Mouse (Mus musculus) midbrain, embryonic 15.5 days (tissue): ENCODE measurements around the gene Noxred1. TPM values are rescaled to one million over a fixed set of nuclear protein-coding genes. Genes with fewer than 3 reads are reported as not detected.

ENCODE experiments used
- ATAC-seq: fragments of 200-750 bp; cut with Nextera tagmentation; replicated peaks from 2 replicates; pipeline ENCODE4 v1.8.0; 2017; ENCODE audit warnings: moderate TSS enrichment
- H3K27ac ChIP-seq: fragments of 300-500 bp; sonication (generic); 2 replicates; pipeline ENCODE4 v1.5.1; 2015; ENCODE audit warnings: mild to moderate bottlenecking, inconsistent platforms
- H3K27me3 ChIP-seq: fragments of 300-500 bp; sonication (generic); replicated peaks from 2 replicates; pipeline ENCODE4 v1.6.1; 2015; ENCODE audit warnings: inconsistent platforms
- H3K36me3 ChIP-seq: fragments of 300-500 bp; sonication (generic); replicated peaks from 2 replicates; pipeline ENCODE4 v1.6.1; 2015; ENCODE audit warnings: inconsistent platforms
- H3K4me1 ChIP-seq: fragments of 300-500 bp; sonication (generic); 2 replicates; pipeline ENCODE4 v1.6.1; 2015; ENCODE audit warnings: inconsistent platforms
- H3K4me2 ChIP-seq: fragments of 300-500 bp; sonication (generic); 2 replicates; pipeline ENCODE4 v1.6.1; 2015; ENCODE audit warnings: inconsistent platforms, mild to moderate bottlenecking, moderate library complexity
- H3K4me3 ChIP-seq: fragments of 300-500 bp; sonication (generic); 2 replicates; pipeline ENCODE4 v1.5.1; 2015; ENCODE audit warnings: mild to moderate bottlenecking, inconsistent platforms
- H3K9ac ChIP-seq: fragments of 300-500 bp; sonication (generic); 2 replicates; pipeline ENCODE4 v1.6.1; 2015; ENCODE audit warnings: mild to moderate bottlenecking, inconsistent platforms
- H3K9me3 ChIP-seq: fragments of 300-500 bp; sonication (generic); 2 replicates; pipeline ENCODE4 v1.6.1; 2016; ENCODE audit warnings: inconsistent platforms
- WGBS: fragments of 180-500 bp; shearing (Covaris S2); methylation state at CpG from one replicate; pipeline ENCODE4 v1.1.7; 2015; ENCODE audit warnings: mixed read lengths; 5-methylcytosine and 5-hydroxymethylcytosine counted together
- polyA plus RNA-seq: library from polyadenylated mRNA; unstranded; fragments of >200 nt; fragmentation: Nextera tagmentation; extraction: Ambion mirVana; gene quantifications from 2 replicates; pipeline ENCODE4 v1.2.1, GENCODE M21; 2015

Noxred1 gene
- polyA plus RNA-seq, 1 experiment from 2014 or later, result 1.7 TPM

- ATAC-seq, result no peak; the same call in 1 of the 2 replicates
- no peaks in the 10 kb centered on the region for H3K27me3 ChIP-seq
- peak overlapping the region; percentile 87 for H3K27ac ChIP-seq
- H3K9me3 ChIP-seq, result no peaks in the 10 kb centered on the region
- H3K4me1 ChIP-seq, result peaks cover 30% of the 10 kb centered on the region
- peak overlapping the region; percentile 83 for H3K4me3 ChIP-seq
- peak overlapping the region; percentile 93 for H3K4me2 ChIP-seq
- whole genome bisulfite sequencing, result under 1% methylated on average over 31 of the region's 31 CpGs
- H3K36me3 ChIP-seq, result peaks cover 34% of the 10 kb centered on the region
- H3K9ac ChIP-seq, result peak overlapping the region; percentile 85
Measured at GRCm38 (mm10) chr12:87266827-87267603, 28.5 kb upstream of the Noxred1 start.

DNA sequence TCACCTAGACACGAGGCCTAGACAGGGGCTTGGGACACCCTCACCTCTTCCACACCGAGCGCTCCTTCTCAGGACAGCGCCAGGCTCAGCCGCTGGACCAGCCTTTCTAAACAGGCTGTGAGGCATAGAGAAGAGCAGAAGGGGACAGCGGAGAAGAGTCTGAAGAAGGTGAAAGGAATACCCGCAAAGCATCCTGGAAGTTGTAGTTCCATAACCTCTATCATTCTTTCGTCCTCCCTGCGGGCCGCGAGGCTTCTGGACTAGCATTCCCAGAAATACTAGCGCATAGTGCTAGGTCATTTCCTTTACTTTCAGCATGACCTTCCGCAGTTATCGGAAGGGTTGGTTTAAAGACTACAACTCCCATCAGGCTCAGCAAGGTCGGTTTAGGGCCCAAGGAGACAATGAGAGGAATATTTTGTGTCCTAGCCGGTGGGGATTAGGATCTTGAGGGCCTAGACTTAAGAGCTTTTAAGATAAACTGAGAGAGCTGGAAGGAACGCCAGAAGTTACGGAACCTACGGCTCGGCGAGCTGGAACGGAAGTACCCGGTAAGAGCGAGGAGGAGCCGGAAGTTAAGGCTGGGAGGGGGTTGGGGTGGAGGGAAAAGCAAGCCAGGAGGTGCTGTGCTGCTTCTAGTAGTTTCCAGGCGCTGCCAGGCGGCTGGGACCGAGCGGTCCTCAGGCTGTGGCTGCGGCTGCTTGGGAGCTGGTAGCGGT is 27.7 kb upstream of the Noxred1 start, which contains the start of the genes Vipas39 and Ahsa1:
Gene Vipas39, minus strand, starts transcription at position 149 of the 719 bp plus-strand sequence.
Gene Ahsa1, plus strand, starts transcription at position 372 of the 719 bp plus-strand sequence.
- H3K27ac ChIP-seq, result peak within 1 kb of the TSS; percentile 87
- H3K4me3 ChIP-seq, result peak within 1 kb of the TSS; percentile 83
- no peaks in the 10 kb centered on the region for H3K27me3 ChIP-seq
- peak within 1 kb of the TSS; percentile 85 for H3K9ac ChIP-seq
- peaks cover 30% of the 10 kb centered on the region for H3K4me1 ChIP-seq
- no peaks in the 10 kb centered on the region for H3K9me3 ChIP-seq
- WGBS, result under 1% methylated on average over 31 of the region's 31 CpGs
- ATAC-seq, result peak; percentile 98
- H3K4me2 ChIP-seq, result peak within 1 kb of the TSS; percentile 93
- H3K36me3 ChIP-seq, result peaks cover 40% of the 10 kb centered on the region

- H3K27ac ChIP-seq, result peak overlapping the region; percentile 87
- H3K4me2 ChIP-seq, result peak overlapping the region; percentile 57
- 25% methylated on average over 11 of the region's 11 CpGs for WGBS
- peaks cover 30% of the 10 kb centered on the region for H3K4me1 ChIP-seq
- no peaks in the 10 kb centered on the region for H3K27me3 ChIP-seq
- H3K9me3 ChIP-seq, result no peaks in the 10 kb centered on the region
- no peak for ATAC-seq
- peaks cover 34% of the 10 kb centered on the region for H3K36me3 ChIP-seq
- peak overlapping the region; percentile 83 for H3K4me3 ChIP-seq
- H3K9ac ChIP-seq, result peak overlapping the region; percentile 74
Measured at GRCm38 (mm10) chr12:87265444-87265843, 26.9 kb upstream of the Noxred1 start.

DNA sequence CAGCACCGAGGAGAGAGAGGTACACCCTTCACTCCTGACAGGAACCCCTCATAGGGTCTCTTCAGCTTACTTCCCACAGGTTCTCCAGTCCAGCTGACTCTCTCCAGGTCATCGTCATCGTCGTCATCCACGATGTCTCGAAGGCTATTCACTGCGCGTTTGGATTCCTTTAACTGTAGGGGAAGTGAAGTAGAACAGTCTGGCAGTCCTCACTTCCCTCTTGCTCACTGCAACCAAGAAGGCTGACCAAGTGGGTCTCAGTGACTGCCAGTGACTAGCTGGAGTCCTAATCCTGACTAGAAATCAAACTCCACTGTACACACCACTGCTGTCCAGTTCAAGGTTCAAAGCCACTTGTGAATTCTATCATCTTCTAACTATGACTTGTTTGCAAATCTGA is 22.0 kb upstream of the Noxred1 start:
- H3K36me3 ChIP-seq, result peaks cover 56% of the 10 kb centered on the region
- no peak overlapping the region for H3K4me2 ChIP-seq
- no peaks in the 10 kb centered on the region for H3K27me3 ChIP-seq
- WGBS, result 93% methylated on average over 8 of the region's 8 CpGs
- ATAC-seq, result no peak
- H3K27ac ChIP-seq, result no peak overlapping the region
- no peaks in the 10 kb centered on the region for H3K9me3 ChIP-seq
- peaks cover 12% of the 10 kb centered on the region for H3K4me1 ChIP-seq
- no peak overlapping the region for H3K9ac ChIP-seq
- no peak overlapping the region for H3K4me3 ChIP-seq

DNA sequence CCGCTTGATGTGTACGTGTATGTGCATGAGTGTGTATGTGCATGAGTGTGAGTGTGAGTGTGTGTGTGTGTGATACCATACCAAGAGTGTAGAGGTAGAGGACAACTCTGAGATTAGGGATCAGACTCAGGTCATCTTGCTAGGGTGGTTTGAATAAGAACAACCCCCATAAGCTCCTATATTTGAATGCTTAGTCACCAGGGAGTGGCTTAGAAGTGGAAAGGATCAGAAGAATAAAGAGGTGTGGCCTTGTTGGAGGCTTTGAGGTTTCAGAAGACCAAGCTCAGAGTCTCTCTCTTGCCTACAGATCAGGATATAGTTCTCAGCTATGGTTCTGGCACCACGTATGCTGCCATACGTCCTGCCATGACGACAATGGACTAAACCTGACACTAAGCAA is 18.1 kb upstream of the Noxred1 start:
- Histone ChIP-seq H3K4me3 (no peak overlapping the region), H3K9ac (no peak overlapping the region)
- WGBS, result 95% methylated on average over 5 of the region's 5 CpGs

GRCm38 (mm10) chr12:87253878-87254277 is 15.3 kb upstream of the Noxred1 start:
- Histone ChIP-seq H3K4me1 (no peaks in the 10 kb centered on the region), H3K4me2 (no peak overlapping the region), H3K27ac (no peak overlapping the region), H3K4me3 (no peak overlapping the region), H3K36me3 (peaks cover 85% of the 10 kb centered on the region), H3K9me3 (no peaks in the 10 kb centered on the region), H3K27me3 (no peaks in the 10 kb centered on the region), H3K9ac (no peak overlapping the region)
- ATAC-seq, result no peak
- 96% methylated on average over 6 of the region's 6 CpGs for WGBS

More for the DNA sequence above, 18.1 kb upstream of the Noxred1 start:
- H3K27ac ChIP-seq, result no peak overlapping the region
- H3K4me2 ChIP-seq, result no peak overlapping the region
- peaks cover 78% of the 10 kb centered on the region for H3K36me3 ChIP-seq
- no peaks in the 10 kb centered on the region for H3K27me3 ChIP-seq
- no peaks in the 10 kb centered on the region for H3K4me1 ChIP-seq
- ATAC-seq, result no peak
- no peaks in the 10 kb centered on the region for H3K9me3 ChIP-seq

GRCm38 (mm10) chr12:87250161-87250560 is 11.6 kb upstream of the Noxred1 start:
- Histone ChIP-seq H3K9me3 (no peaks in the 10 kb centered on the region), H3K36me3 (peaks cover 68% of the 10 kb centered on the region), H3K27ac (no peak overlapping the region), H3K4me2 (no peak overlapping the region), H3K4me1 (no peaks in the 10 kb centered on the region), H3K9ac (no peak overlapping the region), H3K4me3 (no peak overlapping the region), H3K27me3 (no peaks in the 10 kb centered on the region)
- WGBS, result 92% methylated on average over 6 of the region's 6 CpGs
- ATAC-seq, result no peak

- H3K4me2 ChIP-seq, result no peak overlapping the region
- no peak overlapping the region for H3K4me3 ChIP-seq
- H3K9me3 ChIP-seq, result no peaks in the 10 kb centered on the region
- no peak overlapping the region for H3K9ac ChIP-seq
- H3K36me3 ChIP-seq, result peaks cover 39% of the 10 kb centered on the region
- no peak for ATAC-seq
- H3K27me3 ChIP-seq, result no peaks in the 10 kb centered on the region
- 88% methylated on average over 5 of the region's 5 CpGs for WGBS
- H3K4me1 ChIP-seq, result no peaks in the 10 kb centered on the region
- no peak overlapping the region for H3K27ac ChIP-seq
Measured at GRCm38 (mm10) chr12:87236882-87237483, 1.5 kb downstream of the Noxred1 start.

DNA sequence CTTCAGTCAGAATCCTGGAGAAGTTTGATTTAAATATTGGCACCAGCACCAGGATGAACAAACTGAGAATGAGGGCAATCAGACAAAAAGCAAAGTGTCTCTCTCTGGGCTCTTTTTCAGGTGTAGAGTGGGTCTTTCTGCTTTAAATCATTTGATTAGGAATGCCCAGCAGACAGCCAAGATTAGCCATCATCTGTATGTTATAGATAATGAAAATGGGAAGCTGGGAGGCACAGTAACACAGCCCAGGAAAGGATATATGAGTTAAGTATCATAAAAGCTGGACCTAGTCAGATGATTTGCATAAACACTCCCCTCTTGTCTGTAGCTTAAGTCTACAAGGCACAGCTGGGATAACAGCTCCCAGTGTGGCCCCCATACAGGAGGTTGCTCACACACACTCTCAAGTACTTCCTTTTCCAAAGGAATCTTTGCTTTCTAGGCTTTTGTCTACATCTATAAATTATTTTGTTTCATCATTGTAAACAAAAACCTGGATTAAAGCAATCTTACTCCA is 8.1 kb downstream of the Noxred1 start:
- no peak overlapping the region for H3K27ac ChIP-seq
- no peaks in the 10 kb centered on the region for H3K27me3 ChIP-seq
- H3K36me3 ChIP-seq, result no peaks in the 10 kb centered on the region
- no peaks in the 10 kb centered on the region for H3K4me1 ChIP-seq
- ATAC-seq, result no peak
- no peak overlapping the region for H3K4me2 ChIP-seq
- H3K9ac ChIP-seq, result no peak overlapping the region
- H3K9me3 ChIP-seq, result no peaks in the 10 kb centered on the region
- H3K4me3 ChIP-seq, result no peak overlapping the region

DNA sequence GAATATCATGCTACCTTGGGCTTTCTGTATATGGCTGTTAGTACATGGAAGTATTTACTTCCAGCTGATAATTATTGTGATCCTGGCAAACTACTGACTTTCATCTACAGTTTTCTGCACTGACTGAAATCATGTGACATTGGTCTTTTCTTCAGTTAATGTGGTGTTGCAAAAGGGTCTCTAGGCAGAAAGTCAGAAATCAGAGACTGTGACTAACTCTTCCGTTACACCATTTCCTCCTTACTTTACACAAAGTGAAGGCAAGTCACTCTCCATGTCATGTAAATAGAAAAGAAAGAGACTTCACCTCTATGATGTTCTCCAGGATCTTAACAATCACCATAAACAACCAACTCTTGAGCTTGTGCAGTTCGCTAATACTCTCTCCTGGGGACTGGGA is 8.9 kb downstream of the Noxred1 start:
- WGBS, result 92% methylated on average over 2 of the region's 2 CpGs
- H3K27ac ChIP-seq, result no peak overlapping the region
- ATAC-seq, result no peak

DNA sequence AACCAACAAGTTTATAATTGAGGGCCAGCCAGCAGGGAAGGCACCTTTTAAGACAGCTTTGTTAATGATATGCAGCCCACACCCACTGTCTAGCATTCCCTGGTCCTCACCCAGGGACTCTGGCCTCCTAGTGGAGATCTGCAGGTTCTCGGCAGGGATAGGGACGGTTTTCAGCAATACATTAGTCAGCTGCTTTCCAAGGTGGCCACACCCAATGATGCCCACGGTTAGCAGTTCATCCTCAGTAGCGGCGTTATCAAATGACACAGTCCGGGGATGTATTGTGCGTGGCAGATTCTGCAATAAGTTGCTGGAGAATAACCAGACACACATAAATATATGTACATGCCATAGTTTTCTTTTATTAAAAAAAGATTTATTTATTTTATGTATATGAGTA is 11.7 kb downstream of the Noxred1 start:
- H3K27me3 ChIP-seq, result no peaks in the 10 kb centered on the region
- no peak overlapping the region for H3K27ac ChIP-seq
- WGBS, result 78% methylated on average over 7 of the region's 7 CpGs
- no peak overlapping the region for H3K9ac ChIP-seq
- H3K4me2 ChIP-seq, result no peak overlapping the region
- no peaks in the 10 kb centered on the region for H3K4me1 ChIP-seq
- no peaks in the 10 kb centered on the region for H3K36me3 ChIP-seq
- no peak overlapping the region for H3K4me3 ChIP-seq
- no peak for ATAC-seq
- no peaks in the 10 kb centered on the region for H3K9me3 ChIP-seq

More for the DNA sequence above, 8.9 kb downstream of the Noxred1 start:
- H3K4me1 ChIP-seq, result no peaks in the 10 kb centered on the region
- H3K27me3 ChIP-seq, result no peaks in the 10 kb centered on the region
- no peak overlapping the region for H3K9ac ChIP-seq
- H3K36me3 ChIP-seq, result no peaks in the 10 kb centered on the region
- no peak overlapping the region for H3K4me2 ChIP-seq
- no peak overlapping the region for H3K4me3 ChIP-seq
- no peaks in the 10 kb centered on the region for H3K9me3 ChIP-seq

DNA sequence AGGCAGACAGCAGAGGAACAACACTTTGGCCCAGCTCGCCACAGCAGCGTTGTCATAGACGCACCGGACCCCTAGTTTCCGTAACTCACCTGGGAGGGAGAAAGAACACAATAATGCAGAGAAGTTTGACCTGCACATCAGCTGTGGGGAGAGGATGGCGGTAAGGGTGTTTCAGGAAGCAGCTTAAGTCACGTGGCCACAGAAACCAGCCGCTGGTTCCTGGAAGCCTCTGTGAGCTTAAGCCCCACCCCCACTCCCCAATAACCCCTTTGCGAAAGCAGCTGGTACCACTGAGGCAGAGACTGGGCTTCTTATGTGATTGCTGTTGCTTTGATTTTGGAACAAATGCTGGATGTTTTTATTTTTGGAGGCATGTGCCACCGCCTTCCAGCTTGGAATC is 13.6 kb downstream of the Noxred1 start:
- Histone ChIP-seq H3K27ac (no peak overlapping the region), H3K36me3 (no peaks in the 10 kb centered on the region), H3K4me1 (no peaks in the 10 kb centered on the region), H3K4me3 (no peak overlapping the region), H3K9me3 (no peaks in the 10 kb centered on the region), H3K27me3 (no peaks in the 10 kb centered on the region), H3K4me2 (no peak overlapping the region), H3K9ac (no peak overlapping the region)
- 74% methylated on average over 10 of the region's 10 CpGs for WGBS
- no peak for ATAC-seq
